Mouse (Mus musculus) hindbrain, embryonic 14.5 days (tissue): ENCODE measurements at regions not wholly inside any gene's neighbourhood (a gene's known extent, or its start where the extent isn't known, plus 50 kb on each side); places are given as distances from the start of the nearest gene placed in this dataset.
A peak's percentile ranks its signal among the peaks of the same experiment; 100 is the strongest.

Experiments
- ATAC-seq: fragments of 200-750 bp; cut with Nextera tagmentation; 2 replicates; pipeline ENCODE4 v1.8.0; 2017; ENCODE audit warnings: moderate number of reproducible peaks, mild to moderate bottlenecking, moderate TSS enrichment, moderate library complexity; ENCODE audit not compliant: low FRiP score
- DNase-seq: peaks from one replicate; pipeline ENCODE4 v3.0.0-alpha.2; 2015; ENCODE audit warnings: low spot score
- H3K27ac ChIP-seq: fragments of 300-500 bp; sonication (generic); 2 replicates; pipeline ENCODE4 v1.5.1; 2014; ENCODE audit warnings: mild to moderate bottlenecking, moderate library complexity
- H3K27me3 ChIP-seq: fragments of 300-500 bp; sonication (generic); 2 replicates; pipeline ENCODE4 v1.6.1; 2014; ENCODE audit warnings: mild to moderate bottlenecking, low read length, mixed read lengths; ENCODE audit not compliant: control insufficient read depth, insufficient read depth
- H3K36me3 ChIP-seq: fragments of 300-500 bp; sonication (generic); replicated peaks from 2 replicates; pipeline ENCODE4 v1.6.1; 2014; ENCODE audit not compliant: control insufficient read depth, insufficient read depth
- H3K4me1 ChIP-seq: fragments of 300-500 bp; sonication (generic); replicated peaks from 2 replicates; pipeline ENCODE4 v1.6.1; 2014; ENCODE audit warnings: antibody characterized with exemption, low read length, mixed read lengths; ENCODE audit not compliant: control insufficient read depth, insufficient read depth
- H3K4me2 ChIP-seq: fragments of 300-500 bp; sonication (generic); replicated peaks from 2 replicates; pipeline ENCODE4 v1.6.1; 2014; ENCODE audit warnings: mild to moderate bottlenecking, moderate library complexity
- H3K4me3 ChIP-seq: fragments of 300-500 bp; sonication (generic); replicated peaks from 2 replicates; pipeline ENCODE4 v1.5.1; 2014; ENCODE audit warnings: mild to moderate bottlenecking, low read length
- H3K9ac ChIP-seq: fragments of 300-500 bp; sonication (generic); 2 replicates; pipeline ENCODE4 v1.6.1; 2014
- H3K9me3 ChIP-seq: fragments of 300-500 bp; sonication (generic); 2 replicates; pipeline ENCODE4 v1.6.1; 2016; ENCODE audit warnings: low read length; ENCODE audit not compliant: control insufficient read depth
- WGBS: fragments of 180-500 bp; shearing (Covaris S2); extraction: QIAGEN DNeasy Blood & Tissue Kit; methylation state at CpG from one replicate; pipeline ENCODE4 v1.1.7; 2014; 5-methylcytosine and 5-hydroxymethylcytosine counted together

DNA sequence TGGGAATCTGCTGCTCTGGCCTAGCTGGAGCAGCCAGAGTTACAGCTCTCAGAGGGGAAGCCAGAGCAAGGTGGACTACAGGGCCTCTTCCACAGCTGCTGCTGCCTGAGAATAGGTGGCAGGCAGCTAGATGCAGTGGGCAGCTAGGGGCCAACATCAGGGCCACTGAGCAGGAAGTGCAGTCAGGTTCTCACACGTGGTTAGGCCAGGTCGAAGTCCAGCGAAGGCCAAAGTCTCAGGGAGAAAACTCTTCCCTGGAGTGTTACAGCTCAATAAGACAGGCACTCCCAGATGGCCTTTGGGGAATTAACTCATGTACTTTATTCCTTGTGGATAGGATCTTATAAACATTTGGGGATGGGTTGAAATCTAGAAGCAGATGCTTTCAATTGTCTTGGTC is 192.7 kb upstream of the Nlrp1b start:
- Histone ChIP-seq H3K9ac (no peak overlapping the region), H3K4me1 (no peaks in the 10 kb centered on the region), H3K9me3 (no peaks in the 10 kb centered on the region), H3K36me3 (no peaks in the 10 kb centered on the region), H3K4me2 (no peak overlapping the region), H3K27ac (no peak overlapping the region), H3K4me3 (no peak overlapping the region), H3K27me3 (no peaks in the 10 kb centered on the region)
- DNase-seq (no peak), ATAC-seq (no peak)
- 85% methylated on average over 3 of the region's 3 CpGs for WGBS

DNA sequence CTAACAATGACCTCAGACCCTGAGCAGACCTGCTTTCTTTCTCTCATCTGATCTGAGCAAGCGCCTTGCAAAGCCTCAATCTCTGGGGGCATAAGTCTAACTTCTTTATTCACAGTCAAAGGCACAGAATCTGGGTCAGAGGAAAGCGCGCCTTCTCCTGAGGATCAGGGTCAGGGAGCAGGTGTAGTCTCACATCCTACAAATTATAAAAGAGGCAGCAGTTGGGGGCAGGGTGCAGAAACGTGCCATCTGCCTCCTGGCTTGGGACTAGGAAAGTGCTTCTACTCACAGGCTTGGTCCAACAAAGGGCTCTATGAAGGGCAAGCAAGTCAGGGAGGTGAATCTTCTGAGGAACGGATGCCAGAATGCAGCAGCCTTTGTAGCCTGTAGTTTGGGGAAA is 194.3 kb upstream of the Nlrp1b start:
- Histone ChIP-seq H3K36me3 (no peaks in the 10 kb centered on the region), H3K4me3 (no peak overlapping the region), H3K9ac (no peak overlapping the region), H3K9me3 (no peaks in the 10 kb centered on the region), H3K27ac (no peak overlapping the region), H3K4me1 (no peaks in the 10 kb centered on the region), H3K27me3 (no peaks in the 10 kb centered on the region), H3K4me2 (no peak overlapping the region)
- no peak for ATAC-seq
- 71% methylated on average over 5 of the region's 5 CpGs for WGBS
- DNase-seq, result no peak

DNA sequence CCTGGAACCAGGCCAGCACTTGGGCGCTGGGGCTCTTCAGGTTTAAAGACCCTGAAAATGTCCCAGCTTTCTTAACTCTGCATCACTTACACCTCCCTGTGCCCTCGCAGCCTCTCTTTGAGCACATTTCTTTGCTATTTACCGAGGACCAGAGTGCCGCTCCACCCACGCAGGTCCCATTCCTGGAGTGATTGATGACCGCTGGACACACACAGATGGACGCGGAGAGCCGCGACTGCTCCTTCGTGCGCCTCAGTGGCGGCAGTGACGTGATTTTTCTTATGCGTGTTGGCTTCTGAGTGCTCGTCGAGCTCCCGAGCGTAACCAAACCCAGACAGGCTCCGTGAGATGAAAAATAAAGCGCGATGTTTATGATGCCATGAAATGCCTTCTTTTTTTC is 199.2 kb upstream of the Nlrp1b start:
- Histone ChIP-seq H3K27ac (no peak overlapping the region; the same call in 1 of the 2 replicates), H3K4me2 (0 out of 2 replicates have a peak overlapping the region, but pooled peaks have one; percentile 11)
- no peak for ATAC-seq

DNA sequence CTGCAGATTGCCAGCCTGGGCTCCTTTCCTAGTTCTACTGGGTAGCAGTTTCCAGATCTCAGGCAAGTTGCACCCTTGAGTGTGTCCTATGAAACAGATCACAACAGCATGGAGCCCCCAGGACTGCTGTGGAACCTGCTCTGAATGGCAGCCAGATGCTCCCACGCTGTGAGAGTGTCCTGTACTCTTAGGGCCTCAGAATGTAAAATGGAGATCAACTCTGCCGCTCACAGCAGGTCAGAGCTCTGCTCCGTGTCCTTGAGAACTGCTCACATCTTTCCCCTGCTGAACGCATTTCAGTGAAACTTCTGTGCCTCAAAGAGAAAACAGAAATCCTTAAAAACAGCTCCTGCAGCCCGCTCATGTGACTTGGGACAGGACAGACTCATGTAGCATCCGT is 203.7 kb upstream of the Nlrp1b start:
- WGBS, result 37% methylated on average over 6 of the region's 6 CpGs
- no peak overlapping the region for H3K27ac ChIP-seq
- no peak overlapping the region for H3K9ac ChIP-seq
- no peaks in the 10 kb centered on the region for H3K36me3 ChIP-seq
- no peaks in the 10 kb centered on the region for H3K9me3 ChIP-seq
- H3K4me3 ChIP-seq, result no peak overlapping the region
- peaks cover 21% of the 10 kb centered on the region for H3K4me1 ChIP-seq
- no peaks in the 10 kb centered on the region for H3K27me3 ChIP-seq
- no peak overlapping the region for H3K4me2 ChIP-seq
- ATAC-seq (no peak), DNase-seq (no peak)

More for the DNA sequence above, 199.2 kb upstream of the Nlrp1b start:
- peaks cover 4% of the 10 kb centered on the region; the same call in 1 of the 2 replicates for H3K4me1 ChIP-seq
- no peak for DNase-seq
- H3K4me3 ChIP-seq, result no peak overlapping the region
- H3K27me3 ChIP-seq, result no peaks in the 10 kb centered on the region
- no peak overlapping the region for H3K9ac ChIP-seq
- WGBS, result 59% methylated on average over 22 of the region's 22 CpGs
- H3K36me3 ChIP-seq, result no peaks in the 10 kb centered on the region
- H3K9me3 ChIP-seq, result no peaks in the 10 kb centered on the region

DNA sequence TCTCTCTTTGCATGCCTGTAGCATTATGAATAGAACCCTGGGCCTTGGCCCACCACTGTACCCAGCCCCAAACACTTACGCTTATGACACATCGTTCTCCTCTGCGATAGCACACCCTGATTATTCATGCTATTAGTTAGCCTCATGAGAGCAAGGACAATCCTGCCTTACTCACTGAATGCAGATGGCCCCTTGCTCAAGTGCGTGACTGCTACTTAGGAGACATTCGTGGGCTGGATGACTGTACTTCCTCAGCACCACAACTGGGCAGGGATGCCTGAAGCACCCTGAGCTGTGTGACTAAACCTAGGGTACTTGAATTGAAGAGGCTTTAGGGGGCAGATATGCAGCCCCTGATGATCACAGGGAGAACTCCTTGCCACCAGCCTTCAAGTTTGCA is 204.4 kb upstream of the Nlrp1b start:
- H3K4me3 ChIP-seq, result no peak overlapping the region
- H3K9me3 ChIP-seq, result no peaks in the 10 kb centered on the region
- H3K9ac ChIP-seq, result no peak overlapping the region
- H3K27me3 ChIP-seq, result no peaks in the 10 kb centered on the region
- ATAC-seq (no peak), DNase-seq (no peak)
- no peak overlapping the region for H3K4me2 ChIP-seq
- no peaks in the 10 kb centered on the region for H3K36me3 ChIP-seq
- peaks cover 26% of the 10 kb centered on the region for H3K4me1 ChIP-seq
- WGBS, result 47% methylated on average over 5 of the region's 5 CpGs
- no peak overlapping the region for H3K27ac ChIP-seq

DNA sequence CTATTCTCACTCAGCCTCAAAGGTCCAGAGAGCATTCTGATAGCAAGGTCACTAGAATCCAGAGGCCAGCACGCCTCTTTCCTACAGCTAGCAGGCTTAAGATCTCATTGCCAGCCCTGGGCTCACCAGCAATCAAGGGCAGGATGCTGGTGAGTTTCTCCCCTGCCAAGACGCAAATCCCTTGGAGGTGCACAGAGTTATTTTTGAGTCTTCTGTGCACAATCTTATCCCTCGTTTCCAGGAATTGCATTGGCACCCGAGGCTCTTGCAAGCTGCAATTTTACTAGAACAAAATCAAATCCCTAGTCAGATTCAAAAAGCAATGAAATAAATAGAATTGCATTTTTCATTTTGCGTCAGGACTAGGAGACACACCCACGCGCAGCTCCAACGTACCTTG is 205.2 kb upstream of the Nlrp1b start:
- Histone ChIP-seq H3K4me1 (peaks cover 35% of the 10 kb centered on the region), H3K36me3 (no peaks in the 10 kb centered on the region), H3K27me3 (no peaks in the 10 kb centered on the region), H3K27ac (no peak overlapping the region), H3K9ac (no peak overlapping the region), H3K4me2 (no peak overlapping the region), H3K4me3 (no peak overlapping the region), H3K9me3 (no peaks in the 10 kb centered on the region)
- DNase-seq (no peak), ATAC-seq (no peak)
- WGBS, result 62% methylated on average over 8 of the region's 8 CpGs

DNA sequence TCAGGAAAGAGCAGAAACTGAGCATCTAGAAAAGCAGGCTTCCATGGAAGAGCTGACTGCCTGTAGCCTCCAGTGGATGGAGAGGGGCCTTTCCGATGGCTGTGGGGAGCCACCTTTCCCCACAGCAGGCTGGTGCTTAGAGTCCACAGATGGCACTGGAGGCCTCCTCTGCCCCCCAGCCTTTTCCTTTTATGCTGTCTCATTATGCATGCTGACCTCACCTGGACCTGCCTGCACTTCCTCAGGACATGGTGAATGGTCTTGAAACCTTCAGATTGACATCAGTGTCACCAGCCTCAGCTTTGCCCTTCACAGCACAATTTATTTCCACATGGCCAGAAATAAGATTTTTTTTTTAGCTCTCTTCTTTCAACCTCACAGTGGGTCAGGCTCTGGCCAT is 205.8 kb upstream of the Nlrp1b start:
- 38% methylated on average over 1 of the region's 1 CpGs for WGBS
- no peaks in the 10 kb centered on the region for H3K27me3 ChIP-seq
- H3K4me1 ChIP-seq, result peaks cover 40% of the 10 kb centered on the region
- H3K9me3 ChIP-seq, result no peaks in the 10 kb centered on the region
- H3K9ac ChIP-seq, result no peak overlapping the region
- no peak overlapping the region for H3K4me2 ChIP-seq
- H3K27ac ChIP-seq, result no peak overlapping the region
- no peak for DNase-seq
- H3K36me3 ChIP-seq, result no peaks in the 10 kb centered on the region
- ATAC-seq, result no peak
- no peak overlapping the region for H3K4me3 ChIP-seq

DNA sequence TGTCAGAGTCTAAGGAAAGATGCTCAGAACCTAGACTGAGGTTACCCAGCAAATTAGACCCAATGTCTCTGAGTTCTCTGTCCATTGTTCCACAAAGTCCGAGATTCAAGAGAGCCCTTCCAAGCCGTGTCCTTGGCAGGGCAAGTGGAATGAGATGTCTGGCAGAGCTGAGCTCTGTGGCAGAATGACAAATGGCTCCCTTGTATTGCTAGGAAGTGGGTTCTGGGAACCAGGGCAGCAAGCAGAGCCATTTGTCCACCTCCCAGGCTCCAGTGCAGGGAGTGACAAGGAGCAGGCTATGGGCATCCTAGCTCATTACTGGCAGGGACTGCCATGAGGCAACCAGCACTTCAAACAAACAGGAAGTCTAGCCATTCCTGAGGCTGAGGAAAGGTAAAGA is 206.3 kb upstream of the Nlrp1b start:
- ATAC-seq (no peak), DNase-seq (no peak)
- H3K4me1 ChIP-seq, result peaks cover 42% of the 10 kb centered on the region
- no peaks in the 10 kb centered on the region for H3K27me3 ChIP-seq
- WGBS, result 41% methylated on average over 2 of the region's 2 CpGs
- H3K9me3 ChIP-seq, result no peaks in the 10 kb centered on the region
- H3K4me3 ChIP-seq, result no peak overlapping the region
- no peak overlapping the region for H3K27ac ChIP-seq
- no peak overlapping the region for H3K4me2 ChIP-seq
- no peak overlapping the region for H3K9ac ChIP-seq
- no peaks in the 10 kb centered on the region for H3K36me3 ChIP-seq

DNA sequence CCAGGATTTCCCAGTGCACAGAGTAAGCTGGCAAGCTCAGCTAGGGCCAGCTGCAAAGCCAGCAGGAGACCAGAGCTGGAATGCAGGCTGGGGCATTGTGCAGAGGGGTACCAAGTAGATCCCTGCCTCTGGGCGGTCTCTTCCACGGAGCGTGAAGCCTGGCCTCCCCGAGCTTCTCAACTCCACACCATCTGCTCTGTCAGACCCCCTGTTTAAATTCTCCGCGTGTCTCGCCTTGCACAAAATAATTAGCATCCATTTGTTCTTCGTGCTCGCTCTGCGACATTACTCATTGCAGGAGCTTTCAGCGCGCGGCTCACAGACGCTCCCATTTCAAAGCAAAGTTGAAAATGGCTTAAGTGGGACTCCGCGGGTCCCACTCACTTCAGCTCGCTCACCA is 209.3 kb upstream of the Nlrp1b start:
- no peak overlapping the region for H3K4me3 ChIP-seq
- no peaks in the 10 kb centered on the region for H3K27me3 ChIP-seq
- ATAC-seq, result peak; percentile 87
- no peaks in the 10 kb centered on the region for H3K36me3 ChIP-seq
- H3K4me2 ChIP-seq, result peak overlapping the region; percentile 42
- H3K4me1 ChIP-seq, result peaks cover 42% of the 10 kb centered on the region
- H3K27ac ChIP-seq, result peak overlapping the region; percentile 48; the same call in 1 of the 2 replicates
- peak; percentile 69 for DNase-seq
- H3K9ac ChIP-seq, result peak overlapping the region; percentile 21; the same call in 1 of the 2 replicates
- no peaks in the 10 kb centered on the region for H3K9me3 ChIP-seq
- 4% methylated on average over 17 of the region's 17 CpGs for WGBS

DNA sequence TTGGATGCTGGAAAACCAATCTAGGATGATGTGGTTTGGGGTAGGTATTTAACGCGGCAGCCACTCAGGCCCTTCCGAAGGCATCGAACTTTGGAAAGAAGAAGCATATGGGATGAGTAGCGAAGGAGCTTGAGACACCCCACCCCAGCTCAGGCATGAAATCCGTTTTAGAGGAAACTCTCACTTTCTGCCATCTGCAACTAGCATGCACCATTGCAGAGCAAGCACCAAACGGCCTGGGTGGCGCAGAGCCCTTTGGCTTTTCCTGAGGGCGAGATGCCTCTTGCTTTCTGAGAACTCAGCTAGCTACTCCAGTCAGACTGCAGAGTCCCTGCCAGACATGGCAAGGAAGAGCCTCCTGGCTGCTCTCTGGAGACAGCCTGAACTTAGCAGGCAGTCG is 209.9 kb upstream of the Nlrp1b start:
- WGBS, result 44% methylated on average over 10 of the region's 10 CpGs
- H3K36me3 ChIP-seq, result no peaks in the 10 kb centered on the region
- ATAC-seq (no peak), DNase-seq (no peak)
- H3K9ac ChIP-seq, result peak overlapping the region; percentile 21; the same call in 1 of the 2 replicates
- H3K27ac ChIP-seq, result peak overlapping the region; percentile 48
- H3K4me3 ChIP-seq, result no peak overlapping the region
- H3K9me3 ChIP-seq, result no peaks in the 10 kb centered on the region
- peaks cover 41% of the 10 kb centered on the region for H3K4me1 ChIP-seq
- H3K27me3 ChIP-seq, result no peaks in the 10 kb centered on the region
- peak overlapping the region; percentile 42 for H3K4me2 ChIP-seq
